In the genomic region with DNA sequence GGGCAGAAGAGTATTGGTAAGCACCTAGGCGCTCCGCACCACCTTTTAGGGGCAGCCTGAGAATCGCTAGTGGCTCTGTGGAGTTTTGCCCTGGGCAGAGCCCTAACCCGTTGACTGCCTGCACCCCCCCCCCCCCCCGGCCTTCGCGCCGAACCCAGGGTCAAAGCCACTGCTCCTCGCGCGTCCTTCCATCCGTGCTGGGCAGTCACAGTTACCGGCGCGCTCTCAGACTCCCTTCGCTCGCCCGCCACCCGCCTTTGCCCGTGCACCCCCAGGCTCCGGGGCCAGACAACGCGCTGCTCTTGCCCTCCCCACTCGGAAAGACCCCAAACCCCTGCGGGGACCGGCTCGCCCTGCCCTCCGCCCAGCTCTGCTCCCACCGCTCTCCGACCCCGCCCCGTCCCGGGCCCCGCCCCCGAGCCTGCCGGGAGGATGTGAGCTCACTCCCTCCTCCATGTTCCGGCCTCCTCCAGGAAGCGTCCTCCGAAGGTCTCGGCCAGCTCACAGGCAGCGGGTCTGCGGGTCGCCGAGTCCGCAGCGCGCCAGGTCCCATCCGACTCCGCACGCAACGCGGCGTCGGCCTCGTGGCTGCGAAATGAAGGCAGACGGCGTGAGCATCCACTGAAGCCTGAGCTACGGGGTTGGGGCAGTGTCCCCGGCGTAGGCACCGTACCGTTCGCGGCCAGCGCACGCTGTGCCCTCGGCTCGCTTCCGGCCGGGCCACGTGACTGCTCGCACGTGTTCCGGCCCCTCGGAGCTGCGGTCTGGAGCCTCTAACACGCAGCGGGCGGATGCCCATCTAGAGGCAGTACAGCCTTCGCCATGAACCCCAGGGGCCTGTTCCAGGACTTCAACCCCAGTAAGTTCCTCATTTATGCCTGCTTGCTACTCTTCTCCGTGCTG, we compare ENCODE assay signal across 1 mouse cellular context.
TF ChIP-seq lines count a peak whose summit lies in the region.

Gene Tmem185b (plus strand): TSS at position 472 of the 903 bp plus-strand sequence.

TF ChIP-seq in MEL, 35 proteins besides CTCF, POLR2A, EP300 and RAD21 (continued from another document):
- TF ChIP-seq MAZ (IDR thresholded peaks at IDR 0.05; ENCODE audit: low read depth, low read length) (peak; percentile 42; the same call in 1 of the 2 replicates), SMC3 (IDR thresholded peaks at IDR 0.05; ENCODE audit: low read depth, low read length) (no peak)
